Mouse (Mus musculus) ZHBTc4 (cell line): ENCODE data around the gene Grm4.
A peak's percentile ranks its signal among the peaks of the same experiment; 100 is the strongest.

Experiments
- DNase-seq: peaks from one replicate; pipeline ENCODE4 v3.0.0-alpha.2; 2011; ENCODE audit warnings: low read depth, low spot score

Gene Grm4

DNA sequence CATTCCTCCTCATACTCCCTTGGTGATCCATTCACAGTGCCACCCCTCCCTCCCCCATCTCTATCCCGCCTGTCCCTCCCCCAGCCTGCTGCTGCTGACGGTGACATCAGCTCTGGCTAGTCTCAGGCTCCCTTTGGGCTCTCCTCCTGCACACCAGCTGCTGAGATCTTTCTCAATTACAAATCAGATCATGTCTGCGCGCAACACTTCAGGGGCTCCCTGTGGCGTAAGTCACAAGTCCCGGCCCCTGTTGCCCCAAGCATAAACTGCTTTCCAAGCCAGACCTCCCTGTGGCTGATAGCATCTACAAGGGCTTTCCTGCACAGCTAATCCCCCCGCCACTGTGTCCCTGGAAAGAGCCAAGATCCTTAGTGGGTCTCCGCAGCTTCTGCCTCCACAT lies 128.3 kb downstream of the Grm4 start:
- DNase-seq = peak; percentile 63

DNA sequence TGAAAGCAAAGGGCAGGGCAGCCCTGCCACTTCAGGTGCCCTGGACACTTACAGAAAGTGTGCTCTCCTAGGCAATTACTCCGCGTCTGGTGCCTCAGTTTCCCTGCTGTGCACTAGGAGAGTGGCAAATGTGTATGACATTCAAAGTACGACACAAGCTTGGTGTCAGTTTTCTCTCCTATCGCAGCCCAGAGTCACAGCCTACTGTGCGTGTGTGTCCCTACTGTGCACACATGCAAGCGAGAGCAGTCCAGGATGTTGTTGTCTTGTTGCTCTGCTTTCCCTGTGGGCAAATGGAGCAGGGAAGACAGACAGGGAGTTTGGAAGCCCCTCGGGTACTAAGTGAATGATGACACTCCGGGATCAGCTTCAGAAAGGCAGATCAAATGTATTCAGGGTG lies 131.2 kb downstream of the Grm4 start:
- DNase-seq = no peak

DNA sequence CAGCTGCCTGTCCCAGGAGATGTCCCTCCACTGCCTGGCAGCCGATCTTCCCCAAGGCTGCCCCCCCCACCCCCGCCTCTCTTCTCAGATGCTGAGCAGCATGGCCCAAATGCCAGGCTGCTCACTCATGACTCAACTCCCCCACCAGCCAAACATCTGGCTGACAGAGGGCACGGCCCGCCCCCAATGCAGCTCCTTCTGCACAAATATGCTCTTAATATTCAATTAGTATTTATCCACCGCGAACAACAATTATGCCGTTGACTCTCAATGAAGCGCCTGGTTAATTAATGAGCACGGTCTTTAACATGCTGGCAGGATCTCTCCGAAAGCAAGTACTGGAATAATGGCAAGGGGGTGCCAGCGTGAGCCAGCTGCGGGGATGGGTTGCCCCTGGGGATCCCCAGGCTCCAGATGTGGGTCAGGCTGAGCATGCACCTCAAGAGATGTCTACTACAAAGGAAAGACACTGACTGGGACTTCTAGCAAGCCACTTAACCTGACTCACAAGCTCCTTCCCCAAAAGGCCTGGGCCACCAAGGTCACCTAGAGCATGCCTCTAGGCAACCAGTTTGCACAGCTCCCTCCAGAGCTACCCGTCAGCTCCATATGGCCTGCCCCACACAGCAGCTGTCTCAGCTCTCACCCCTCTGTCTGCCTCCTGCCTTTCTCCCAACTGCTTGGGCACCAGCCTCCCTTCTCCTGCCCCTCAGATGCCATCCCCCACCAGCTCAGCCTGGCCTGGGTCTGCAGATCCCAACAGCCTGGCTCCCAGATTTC lies 131.8 kb downstream of the Grm4 start:
- DNase-seq = peak; percentile 38

DNA sequence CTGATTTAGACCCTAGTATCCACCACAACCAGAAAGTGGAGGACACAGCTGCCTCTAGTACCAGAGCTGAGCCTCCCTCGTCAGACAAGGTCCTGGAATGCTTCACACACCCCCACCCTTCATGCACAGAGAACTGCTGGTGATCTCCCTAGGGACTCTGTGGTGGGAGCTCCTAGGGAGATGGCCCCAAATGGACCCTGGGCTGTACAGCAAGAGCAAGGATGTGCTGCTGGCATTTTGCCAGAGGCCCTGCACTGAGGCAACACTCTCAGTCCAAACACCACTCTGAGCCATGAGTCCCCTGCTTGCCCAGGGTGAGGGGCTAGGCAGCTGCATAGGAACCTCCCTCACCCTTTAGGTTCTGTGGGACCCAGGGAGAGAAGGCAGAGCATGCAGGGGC lies 134.8 kb downstream of the Grm4 start:
- no peak for DNase-seq

DNA sequence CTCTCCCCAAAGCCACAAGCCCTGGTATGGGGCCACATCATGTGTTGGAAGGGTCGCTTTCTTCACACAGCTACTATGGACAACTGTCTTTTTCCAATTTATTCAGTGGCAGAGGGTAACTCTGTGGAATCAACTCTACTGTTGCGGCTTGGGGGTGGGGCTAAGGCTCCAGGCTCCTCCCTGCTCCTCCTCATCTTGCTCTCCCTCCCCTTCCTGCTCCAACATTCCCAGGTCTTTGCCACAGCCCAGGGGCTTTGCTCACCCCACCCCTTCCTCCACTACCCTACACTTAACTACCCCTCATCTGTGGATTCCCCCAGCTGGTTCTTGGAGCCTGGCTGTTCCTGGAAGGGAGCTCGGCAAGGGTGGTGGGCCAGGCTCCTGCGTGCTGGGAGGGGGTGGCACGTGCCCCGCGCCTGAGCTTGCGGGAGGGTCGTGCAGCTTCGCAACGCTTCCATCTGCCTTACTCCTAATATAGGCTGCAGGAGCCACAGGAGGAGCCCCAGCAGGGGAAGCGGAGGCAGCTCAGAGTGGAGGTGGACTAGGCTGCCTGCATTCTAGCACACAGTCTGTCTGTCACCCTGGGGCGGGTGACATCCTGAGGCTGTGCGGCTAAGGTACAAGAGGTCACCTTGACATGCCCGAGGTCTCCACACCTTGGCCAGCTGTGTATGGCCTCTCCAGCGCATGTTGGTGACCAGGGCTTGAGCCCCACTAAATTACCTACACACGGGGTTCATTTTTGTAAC lies 135.5 kb downstream of the Grm4 start:
- DNase-seq = peak; percentile 52

DNA sequence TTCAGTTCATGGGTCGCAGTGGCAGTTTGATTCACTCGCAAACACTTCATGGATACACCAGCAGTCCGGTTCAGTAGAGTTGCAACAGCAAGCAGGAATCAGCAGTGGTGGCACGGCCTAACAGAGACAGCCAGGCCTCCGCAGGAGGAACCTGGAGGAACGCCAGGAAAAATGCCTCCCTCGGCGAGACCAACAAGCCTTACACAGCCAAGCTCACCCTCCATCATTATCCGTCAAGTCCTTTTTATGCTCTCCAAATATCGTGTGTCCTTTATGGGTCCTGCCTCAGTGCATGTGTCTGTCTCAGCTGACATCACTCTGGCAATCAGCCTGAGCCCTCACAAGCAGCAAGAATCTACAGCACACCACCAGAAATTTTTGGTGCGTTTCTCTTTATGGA lies 138.3 kb downstream of the Grm4 start:
- no peak for DNase-seq

DNA sequence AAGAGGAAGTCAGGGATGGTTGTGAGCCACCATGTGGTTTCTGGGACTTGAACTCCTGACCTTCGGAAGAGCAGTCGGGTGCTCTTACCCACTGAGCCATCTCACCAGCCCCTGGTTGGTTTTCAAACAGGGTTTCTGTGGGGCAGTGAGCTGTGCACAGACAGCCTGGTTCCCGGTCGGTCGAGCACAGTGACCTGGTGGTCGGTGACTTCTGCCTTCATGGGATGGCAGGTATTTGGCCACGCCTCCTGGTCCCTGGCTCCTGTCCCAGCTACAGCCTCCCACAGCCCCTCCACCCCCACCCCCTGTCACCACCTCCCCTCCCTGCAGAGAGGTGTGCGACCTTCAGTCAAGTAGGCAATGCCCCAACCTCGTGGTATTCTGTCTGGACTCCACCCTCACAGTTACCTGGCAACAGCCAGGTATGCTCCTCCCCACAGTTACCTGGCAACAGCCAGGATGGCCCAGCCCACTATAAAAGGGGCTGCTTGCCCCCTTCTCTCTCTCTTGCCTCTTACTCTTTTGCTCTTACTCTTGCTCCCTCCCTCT lies 140.2 kb downstream of the Grm4 start:
- peak; percentile 45 for DNase-seq

DNA sequence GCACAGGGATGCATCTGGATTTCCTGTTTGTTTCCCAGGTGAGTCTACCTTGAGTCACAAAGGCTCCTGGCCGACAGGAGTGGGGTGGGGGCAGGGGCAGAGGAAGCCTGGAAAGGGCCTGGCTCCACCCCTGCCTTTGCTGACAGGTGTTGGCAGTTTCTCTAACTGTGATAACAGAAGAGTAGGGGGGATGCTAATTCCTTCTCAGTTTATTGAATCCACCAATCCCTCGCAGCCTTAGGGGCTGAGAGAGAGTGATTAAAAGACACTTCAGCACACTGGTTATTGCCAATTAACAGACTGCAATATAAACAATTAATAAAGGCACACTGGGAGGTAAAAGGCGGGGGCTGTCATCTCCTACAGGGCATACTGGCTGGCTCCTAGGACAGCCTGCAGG lies 142.2 kb downstream of the Grm4 start:
- DNase-seq = no peak

DNA sequence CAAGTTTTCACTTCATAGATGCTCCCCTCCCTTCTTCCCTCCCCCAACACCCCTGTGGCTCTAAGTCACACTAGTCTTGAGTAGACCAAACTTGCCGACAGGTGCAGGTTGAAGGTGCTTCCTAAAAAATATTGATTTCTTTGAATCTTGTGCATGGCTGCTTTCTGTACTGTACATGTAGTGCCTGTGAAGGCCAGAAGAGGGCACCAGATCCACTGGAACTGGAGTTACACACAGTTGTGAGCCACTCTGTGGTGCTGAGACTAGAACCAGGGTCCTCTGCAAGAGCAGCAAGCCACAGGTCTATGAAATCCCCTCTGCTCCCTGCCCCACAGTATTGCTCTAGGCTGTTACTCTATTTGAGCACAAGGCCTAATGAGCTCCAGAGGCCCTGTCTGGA lies 144.1 kb downstream of the Grm4 start:
- DNase-seq = peak; percentile 37

DNA sequence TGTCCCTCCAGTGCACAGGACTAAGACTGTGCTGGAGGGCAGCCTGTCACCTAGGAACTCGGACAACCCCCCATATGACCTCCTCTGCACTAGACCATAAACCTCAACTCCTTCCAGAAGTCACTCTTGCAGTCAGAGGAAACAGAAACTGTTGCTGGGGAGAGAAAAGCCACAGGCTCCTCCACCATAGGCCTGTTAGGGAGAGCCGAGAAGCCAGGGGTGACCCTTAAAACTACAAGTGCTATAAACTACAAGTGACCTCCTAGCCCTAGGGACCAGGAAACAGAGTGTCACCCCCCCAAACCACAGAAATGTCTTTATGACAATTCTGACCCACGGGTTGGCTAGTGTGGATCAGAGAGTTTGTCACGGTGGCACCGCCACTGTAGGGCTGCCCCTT lies 145.7 kb downstream of the Grm4 start:
- no peak for DNase-seq
